Mouse (Mus musculus): Measurements from ENCODE around the gene Hist1h3e.

GRCm38 (mm10) chr13:23572218-23573033, 10.3 kb upstream of the Hist1h3e start:
- TF ChIP-seq TAL1 (IDR thresholded peaks at IDR 0.05; ENCODE audit: low read length), result no peak
- no peak for TF ChIP-seq GATA1 (IDR thresholded peaks at IDR 0.05; ENCODE audit: low read length)
